Comparison of ENCODE assay signal across 17 mouse cellular contexts in the genomic region with DNA sequence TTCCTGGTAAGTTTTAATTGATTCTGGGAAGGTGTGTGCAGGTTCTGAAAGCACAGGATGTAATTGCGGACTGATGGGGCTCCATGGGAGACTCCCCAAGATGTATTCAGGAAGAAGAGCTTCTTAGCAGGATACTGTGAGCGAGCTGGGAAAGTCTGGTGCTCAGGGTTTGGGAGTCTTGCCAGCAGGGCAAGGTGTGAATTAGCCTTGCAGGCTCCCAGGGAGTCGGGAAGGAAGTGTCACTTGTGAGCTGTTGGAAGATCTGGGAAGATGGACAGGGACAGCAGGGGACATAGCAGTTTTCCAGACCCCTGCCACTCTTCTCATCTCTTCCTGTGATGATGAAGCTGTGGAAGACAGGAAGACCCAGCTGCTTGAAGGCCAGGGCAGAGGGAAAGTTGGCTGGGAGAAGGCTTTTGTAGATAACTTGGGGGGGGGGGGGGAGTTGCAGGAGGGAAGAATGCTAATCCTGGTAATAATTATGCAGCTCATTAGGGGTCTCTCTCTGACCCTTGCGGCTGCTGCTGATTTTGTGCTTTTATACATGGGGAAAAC. TPM values are rescaled to one million over a fixed set of nuclear protein-coding genes. Genes with fewer than 3 reads are reported as not detected.
DNase-seq lines count a peak whose midpoint lies in the region; ATAC-seq and TF ChIP-seq lines count a peak whose summit lies in the region.
"Had no signal": no experiment of that assay in that cellular context is flagged by ENCODE, and none has a peak within 500 bp of the region (broad histone marks: within the 10 kb centered on the region; RNA-seq: fewer than 3 reads in every experiment).

No protein-coding gene starts in this region.

- peaks cover 9% of the 10 kb centered on the region for H3K36me3 ChIP-seq in forebrain, embryonic 14.5 days (ENCODE audit: control insufficient read depth, insufficient read depth, low read length)
- H3K36me3 ChIP-seq in forebrain, embryonic 10.5 days (replicated peaks) = peaks cover 14% of the 10 kb centered on the region
- H3K36me3 ChIP-seq in lung, embryonic 16.5 days (ENCODE audit: control insufficient read depth, insufficient read depth, low read length) = no peaks in the 10 kb centered on the region
- H3K36me3 ChIP-seq in forebrain, postnatal 0 days (ENCODE audit: insufficient read depth) = peaks cover 5% of the 10 kb centered on the region; the same call in 1 of the 2 replicates
- H3K36me3 ChIP-seq: embryonic facial prominence, embryonic 13.5 days; liver, embryonic 13.5 days had no signal

- no peak for TF ChIP-seq CTCF in lung, adult 2 months (IDR thresholded peaks at IDR 0.05; ENCODE audit: insufficient read depth, low read length)
- TF ChIP-seq CTCF in forebrain, postnatal 0 days (IDR thresholded peaks at IDR 0.05; ENCODE audit: low read depth) = no peak

- H3K4me3 ChIP-seq in forebrain, embryonic 14.5 days (ENCODE audit: low read depth, low read length) = no peak overlapping the region
- no peak overlapping the region for H3K4me3 ChIP-seq in forebrain, embryonic 10.5 days
- no peak overlapping the region for H3K4me3 ChIP-seq in lung, embryonic 16.5 days (ENCODE audit: low read length)
- H3K4me3 ChIP-seq in lung, adult 2 months (replicated peaks; ENCODE audit: extremely low read depth, low read depth, low read length) = no peak overlapping the region
- H3K4me3 ChIP-seq in forebrain, postnatal 0 days (ENCODE audit: low read depth, low read length) = no peak overlapping the region
- H3K4me3 ChIP-seq: embryonic facial prominence, embryonic 13.5 days; heart, embryonic 10.5 days; hindbrain, embryonic 10.5 days; liver, embryonic 13.5 days had no signal

- H3K4me2 ChIP-seq in forebrain, embryonic 14.5 days (ENCODE audit: low read length) = no peak overlapping the region
- H3K4me2 ChIP-seq in lung, embryonic 16.5 days (ENCODE audit: low read depth, low read length) = no peak overlapping the region
- H3K4me2 ChIP-seq in forebrain, postnatal 0 days (ENCODE audit: low read depth) = no peak overlapping the region
- H3K4me2 ChIP-seq: embryonic facial prominence, embryonic 13.5 days; liver, embryonic 13.5 days; midbrain, embryonic 11.5 days had no signal

- peak; percentile 53 for DNase-seq in forebrain, embryonic 14.5 days (ENCODE audit: low spot score)
- DNase-seq in forebrain, embryonic 10.5 days (ENCODE audit: extremely low spot score, low spot score) = no peak
- peak; percentile 34 for DNase-seq in kidney, adult 9 months
- DNase-seq in kidney, adult 18-20 months = no peak
- DNase-seq in lung, adult 2 months = no peak
- no peak for DNase-seq in forebrain, postnatal 0 days
- DNase-seq in thymus, postnatal 14 days = no peak
- DNase-seq: gastrocnemius, postnatal 10 days; layer of hippocampus, adult 9-11 months; liver, embryonic 13.5 days had no signal

- H3K9me3 ChIP-seq in forebrain, embryonic 14.5 days (replicated peaks; ENCODE audit: control insufficient read depth, low read length) = no peaks in the 10 kb centered on the region
- no peaks in the 10 kb centered on the region for H3K9me3 ChIP-seq in forebrain, embryonic 10.5 days
- no peaks in the 10 kb centered on the region for H3K9me3 ChIP-seq in lung, embryonic 16.5 days (ENCODE audit: control insufficient read depth, low read length)
- no peaks in the 10 kb centered on the region for H3K9me3 ChIP-seq in forebrain, postnatal 0 days (ENCODE audit: low read length)
- H3K9me3 ChIP-seq: embryonic facial prominence, embryonic 13.5 days; heart, embryonic 10.5 days; hindbrain, embryonic 10.5 days; liver, embryonic 13.5 days had no signal

- H3K27ac ChIP-seq in forebrain, embryonic 14.5 days (ENCODE audit: low read depth, low read length) = no peak overlapping the region
- no peak overlapping the region for H3K27ac ChIP-seq in forebrain, embryonic 10.5 days
- H3K27ac ChIP-seq in lung, embryonic 16.5 days (ENCODE audit: low read length) = no peak overlapping the region
- H3K27ac ChIP-seq in forebrain, postnatal 0 days (ENCODE audit: low read depth, low read length) = no peak overlapping the region
- H3K27ac ChIP-seq: embryonic facial prominence, embryonic 13.5 days; heart, embryonic 10.5 days; hindbrain, embryonic 10.5 days; liver, embryonic 13.5 days had no signal

- ATAC-seq in forebrain, embryonic 14.5 days = peak; percentile 33
- peak; percentile 30 for ATAC-seq in lung, embryonic 16.5 days (ENCODE audit: low read depth)
- 0 out of 2 replicates have a peak, but pooled peaks have one; percentile 18 for ATAC-seq in forebrain, postnatal 0 days
- ATAC-seq: intestine, embryonic 16.5 days had no signal

- H3K27me3 ChIP-seq in forebrain, embryonic 14.5 days (replicated peaks; ENCODE audit: control insufficient read depth, insufficient read depth, low read length) = no peaks in the 10 kb centered on the region
- no peaks in the 10 kb centered on the region for H3K27me3 ChIP-seq in forebrain, embryonic 10.5 days (ENCODE audit: poor library complexity, severe bottlenecking)
- H3K27me3 ChIP-seq in lung, embryonic 16.5 days (ENCODE audit: control insufficient read depth, insufficient read depth, low read depth, low read length) = no peaks in the 10 kb centered on the region
- no peaks in the 10 kb centered on the region for H3K27me3 ChIP-seq in forebrain, postnatal 0 days (ENCODE audit: insufficient read depth, low read length)
- H3K27me3 ChIP-seq: embryonic facial prominence, embryonic 13.5 days; liver, embryonic 13.5 days had no signal

- WGBS in forebrain, embryonic 14.5 days = 22% methylated on average over 4 of the region's 4 CpGs
- WGBS in forebrain, embryonic 10.5 days = 56% methylated on average over 4 of the region's 4 CpGs
- WGBS in lung, embryonic 16.5 days = 59% methylated on average over 4 of the region's 4 CpGs
- 55% methylated on average over 4 of the region's 4 CpGs for WGBS in lung, adult 2 months
- WGBS in forebrain, postnatal 0 days = 27% methylated on average over 4 of the region's 4 CpGs

- H3K4me1 ChIP-seq in forebrain, embryonic 14.5 days (ENCODE audit: control insufficient read depth, insufficient read depth, low read length) = peaks cover 23% of the 10 kb centered on the region
- H3K4me1 ChIP-seq in forebrain, embryonic 10.5 days = peaks cover 46% of the 10 kb centered on the region
- H3K4me1 ChIP-seq in lung, embryonic 16.5 days (replicated peaks; ENCODE audit: control insufficient read depth, insufficient read depth, low read length) = peaks cover 2% of the 10 kb centered on the region
- peaks cover 15% of the 10 kb centered on the region; the same call in 1 of the 2 replicates for H3K4me1 ChIP-seq in lung, adult 2 months (ENCODE audit: control insufficient read depth, insufficient read depth, low read length)
- H3K4me1 ChIP-seq in forebrain, postnatal 0 days (ENCODE audit: insufficient read depth) = peaks cover 9% of the 10 kb centered on the region; the same call in 1 of the 2 replicates

- TF ChIP-seq POLR2A in lung, adult 2 months (IDR thresholded peaks at IDR 0.05; ENCODE audit: borderline replicate concordance, extremely low read depth, low read depth, low read length) = no peak

- no peak overlapping the region for H3K9ac ChIP-seq in forebrain, embryonic 14.5 days (ENCODE audit: low read length)
- H3K9ac ChIP-seq in lung, embryonic 16.5 days (ENCODE audit: low read length) = no peak overlapping the region
- no peak overlapping the region for H3K9ac ChIP-seq in forebrain, postnatal 0 days
- H3K9ac ChIP-seq: embryonic facial prominence, embryonic 13.5 days; liver, embryonic 13.5 days had no signal

RNA-seq across cellular contexts. Expression of gene Dapk1, which starts 19.7 kb away (rescaled TPM):
- polyA plus RNA-seq in forebrain, embryonic 14.5 days (2014; fragmentation: Nextera tagmentation; extraction: Ambion mirVana) = 34.1 and 43.3 TPM in 2 replicates
- 18.0 and 18.7 TPM in 2 replicates for polyA plus RNA-seq in forebrain, embryonic 10.5 days (2016; fragmentation: Nextera tagmentation; extraction: Ambion mirVana)
- polyA plus RNA-seq in lung, embryonic 16.5 days (2015; fragmentation: Nextera tagmentation; extraction: Ambion mirVana) = 40.8 and 43.4 TPM in 2 replicates
- polyA plus RNA-seq in lung, adult 2 months (2012; rRNA removed) = 94.1 and 96.9 TPM in 2 replicates
- 67.1 and 72.6 TPM in 2 replicates for total RNA-seq in forebrain, postnatal 0 days (2014; rRNA removed)
- 25.9 and 35.6 TPM in 2 replicates for polyA plus RNA-seq in forebrain, postnatal 0 days (2015; fragmentation: Nextera tagmentation; extraction: Ambion mirVana)
- polyA plus RNA-seq: C2C12 had no signal

Comparison
In these comparisons a context has a peak if more than half of its experiments do, and no peak if none do; other contexts are left out.
1. DNase-seq: peak in forebrain, embryonic 14.5 days (single experiment) and kidney, adult 9 months (single experiment); none in forebrain, embryonic 10.5 days (single experiment), kidney, adult 18-20 months (single experiment), lung, adult 2 months (single experiment), forebrain, postnatal 0 days (single experiment) and thymus, postnatal 14 days (single experiment).
2. Peak in every context shown above with its lines, with median percentiles within 50 percentile points of each other: ATAC-seq.